23 mouse cellular contexts compared by ENCODE assay signal in the genomic region with DNA sequence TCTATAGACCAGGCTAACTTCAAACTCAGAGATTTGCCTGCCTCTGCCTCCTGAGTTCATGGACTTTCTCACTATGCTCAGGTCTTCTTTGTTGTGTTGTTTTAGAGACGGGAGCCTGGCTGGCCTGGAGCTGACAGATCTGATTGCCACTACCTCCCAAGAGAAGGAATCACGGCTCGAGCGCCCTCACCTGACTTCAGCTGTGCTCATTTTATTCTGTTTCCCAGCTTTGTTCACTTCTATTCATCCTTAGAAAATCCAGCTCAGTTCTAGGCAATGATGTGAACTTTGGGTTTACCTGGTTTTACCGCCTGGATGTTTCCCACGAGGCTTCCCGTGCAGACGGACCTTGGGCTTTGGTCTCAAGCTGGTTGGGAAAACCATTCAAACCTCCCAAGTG.
"Had no signal": no experiment of that assay in that cellular context is flagged by ENCODE, and none has a peak within 500 bp of the region (broad histone marks: within the 10 kb centered on the region; RNA-seq: fewer than 3 reads in every experiment).

No protein-coding gene starts in this region.

- H3K27me3 ChIP-seq: heart, embryonic 12.5 days; hindbrain, embryonic 12.5 days; intestine, embryonic 15.5 days; kidney, embryonic 15.5 days; limb, embryonic 12.5 days; liver, embryonic 13.5 days; liver, embryonic 15.5 days had no signal

- H3K9me3 ChIP-seq: heart, embryonic 10.5 days; heart, embryonic 12.5 days; hindbrain, embryonic 10.5 days; hindbrain, embryonic 12.5 days; intestine, embryonic 15.5 days; kidney, embryonic 15.5 days; limb, embryonic 12.5 days; liver, embryonic 13.5 days; liver, embryonic 15.5 days had no signal

- H3K4me3 ChIP-seq: heart, embryonic 10.5 days; heart, embryonic 12.5 days; hindbrain, embryonic 10.5 days; hindbrain, embryonic 12.5 days; intestine, embryonic 15.5 days; kidney, embryonic 15.5 days; limb, embryonic 12.5 days; liver, embryonic 13.5 days; liver, embryonic 15.5 days had no signal

- H3K27ac ChIP-seq: heart, embryonic 10.5 days; hindbrain, embryonic 10.5 days; hindbrain, embryonic 12.5 days; hindbrain, embryonic 14.5 days; intestine, embryonic 15.5 days; kidney, embryonic 15.5 days; limb, embryonic 12.5 days; liver, embryonic 13.5 days; liver, embryonic 15.5 days had no signal

- DNase-seq: gastrocnemius, postnatal 25 days; heart, adult 18-20 months; heart, postnatal 10 days; heart, postnatal 4 days; kidney, adult 11 months; kidney, adult 9 months; kidney, postnatal 10 days; layer of hippocampus, adult 9-11 months; layer of hippocampus, postnatal 36 days; left cerebral cortex, postnatal 4 days; liver, embryonic 13.5 days had no signal

- H3K9ac ChIP-seq: heart, embryonic 12.5 days; hindbrain, embryonic 12.5 days; hindbrain, embryonic 14.5 days; intestine, embryonic 15.5 days; kidney, embryonic 15.5 days; limb, embryonic 12.5 days; liver, embryonic 13.5 days; liver, embryonic 15.5 days had no signal

- H3K4me1 ChIP-seq: hindbrain, embryonic 12.5 days; limb, embryonic 12.5 days had no signal

- H3K4me2 ChIP-seq: heart, embryonic 12.5 days; hindbrain, embryonic 12.5 days; hindbrain, embryonic 14.5 days; intestine, embryonic 15.5 days; kidney, embryonic 15.5 days; limb, embryonic 12.5 days; liver, embryonic 11.5 days; liver, embryonic 13.5 days; liver, embryonic 15.5 days had no signal

- ATAC-seq: hindbrain, embryonic 16.5 days; inflammation-experienced regulatory T-cells, adult 6 months; intestine, embryonic 15.5 days had no signal
